Mouse (Mus musculus): ENCODE results near the gene Insl6. TPM values are rescaled to one million over a fixed set of nuclear protein-coding genes. Genes with fewer than 3 reads are reported as not detected.

Gene Insl6
- total RNA-seq, 2 experiments from 2014 or later, result 0.45 to 1.7 TPM

DNA sequence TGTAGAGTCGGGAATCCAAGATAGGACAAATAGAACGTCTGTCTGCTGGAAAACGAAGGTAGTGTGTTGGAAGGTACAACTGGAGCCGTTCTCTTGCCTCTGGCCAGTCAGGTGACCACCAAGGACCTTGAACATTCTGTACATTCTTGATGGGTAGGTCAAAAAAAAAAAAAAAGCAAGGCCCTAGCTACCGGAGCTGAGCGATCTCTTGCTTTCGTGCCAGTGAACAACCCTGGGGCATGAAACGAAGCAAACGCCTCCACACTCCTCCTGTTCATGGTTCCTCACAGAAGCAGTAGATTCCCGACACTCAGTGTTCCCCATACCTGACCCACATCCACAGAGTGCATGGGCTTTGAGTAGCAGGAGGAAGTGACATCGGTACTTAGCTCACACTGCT, 31.1 kb upstream of the Insl6 start:
- no peak for DNase-seq (ENCODE audit: low spot score in 2 of 2)

DNA sequence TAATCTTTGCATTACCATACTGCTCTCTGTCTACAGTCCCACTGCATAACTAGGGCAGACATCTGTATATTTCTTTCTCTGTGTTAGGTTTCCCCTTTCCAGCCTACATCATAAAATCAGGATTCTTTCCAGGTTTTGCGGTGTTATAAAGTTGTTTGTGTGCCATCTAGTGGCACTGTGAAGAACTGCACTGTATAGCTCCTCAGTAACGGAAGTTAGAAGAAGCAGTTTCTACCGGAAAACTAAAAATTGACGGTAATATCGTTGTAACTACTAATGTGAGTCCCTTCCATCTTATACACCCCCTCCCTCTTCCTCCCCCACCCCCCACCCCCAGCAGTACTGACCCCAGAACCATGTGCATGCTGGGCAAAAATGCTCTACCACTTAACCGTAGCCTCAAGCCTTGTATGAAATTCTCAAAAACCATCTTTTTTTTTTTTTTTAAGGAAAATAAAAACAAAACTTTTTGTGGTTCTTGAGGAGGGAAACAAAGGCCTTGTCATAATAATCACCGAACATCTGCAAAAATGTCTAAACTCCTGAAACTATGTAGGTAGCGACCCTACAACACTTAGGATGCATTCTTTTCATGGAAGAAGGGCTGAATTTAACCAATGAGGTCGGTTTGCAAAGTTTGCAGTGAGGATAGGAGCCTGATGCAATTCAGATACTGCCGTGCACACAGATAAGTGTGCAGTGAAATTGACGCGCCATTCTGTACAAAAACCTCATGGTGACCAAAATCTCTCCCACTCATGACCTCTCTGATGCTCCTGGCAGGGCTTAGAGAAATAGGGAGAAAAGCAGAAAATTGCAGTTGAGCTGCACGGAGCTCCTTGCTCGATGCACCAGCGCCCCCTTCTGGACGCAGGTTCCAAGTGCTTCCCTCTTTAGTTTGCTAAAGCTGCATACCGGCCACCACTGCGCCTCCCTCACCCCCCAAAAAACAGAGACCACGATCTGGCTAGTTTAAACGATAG, 30.0 kb upstream of the Insl6 start:
- peak; percentile 70 for DNase-seq (ENCODE audit: low spot score in 2 of 2)

DNA sequence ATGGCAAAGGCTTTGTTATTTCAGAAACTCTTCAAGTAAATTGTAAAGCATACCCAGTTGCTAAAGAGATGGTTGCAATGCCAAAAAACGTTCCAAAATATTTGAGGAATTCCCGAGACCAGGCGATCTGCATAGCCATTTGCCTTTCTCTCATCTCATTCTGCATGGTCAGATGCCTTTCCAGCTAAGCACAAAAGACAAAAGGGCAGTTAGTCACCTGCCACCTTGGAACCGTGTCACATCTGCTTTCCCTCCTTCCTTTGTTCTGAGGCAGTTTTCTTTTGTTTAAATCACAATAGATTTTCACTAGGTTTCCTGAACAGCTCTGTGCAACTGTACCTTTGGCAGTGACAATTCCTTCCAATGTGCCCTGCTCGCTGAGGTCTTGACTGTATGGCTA, 25.8 kb upstream of the Insl6 start:
- DNase-seq (ENCODE audit: low spot score in 2 of 2), result no peak

- no peak for DNase-seq (ENCODE audit: low spot score in 2 of 2)
Observed at GRCm38 (mm10) chr19:29345636-29346035, 20.5 kb upstream of the Insl6 start.

GRCm38 (mm10) chr19:29344868-29345267, 19.7 kb upstream of the Insl6 start:
- DNase-seq (ENCODE audit: low spot score in 2 of 2), result no peak

DNA sequence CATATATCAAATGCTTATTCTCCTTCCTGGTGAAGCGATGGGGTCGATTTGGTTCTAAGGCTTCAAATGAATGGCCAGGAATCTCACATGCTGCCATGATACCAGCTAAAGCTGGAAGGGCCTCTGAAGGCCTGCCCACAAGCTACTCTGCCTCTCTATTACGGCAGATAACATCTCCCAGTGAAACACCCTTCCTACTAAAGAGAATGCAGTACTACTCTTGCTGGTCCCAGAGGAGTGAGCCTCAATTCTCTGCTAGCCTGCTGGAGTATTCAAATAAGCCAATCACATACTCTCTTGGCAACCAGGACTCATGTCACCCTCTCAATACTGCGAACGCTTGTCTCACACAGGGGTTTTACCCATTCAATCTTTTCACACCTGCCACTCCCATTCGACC, 17.1 kb upstream of the Insl6 start:
- no peak for DNase-seq (ENCODE audit: low spot score in 2 of 2)

DNA sequence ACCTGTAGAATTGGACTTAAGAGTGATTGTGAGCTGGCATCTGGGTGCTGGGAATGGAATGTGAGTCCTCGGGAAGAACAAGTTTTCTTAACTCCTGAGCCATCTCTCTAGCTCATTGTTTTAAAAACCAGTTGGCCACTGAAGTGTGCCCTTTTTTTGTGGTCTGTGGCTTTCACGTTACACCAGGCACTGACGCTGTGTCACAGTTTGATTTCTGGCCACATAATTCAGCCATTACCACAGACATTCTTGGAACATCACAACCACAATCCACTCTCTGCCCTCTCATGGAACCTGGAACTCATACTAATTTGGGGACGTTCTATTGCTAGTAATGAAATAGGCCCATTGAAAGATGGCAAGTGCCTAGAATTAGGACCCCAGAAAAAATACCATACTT, 15.9 kb upstream of the Insl6 start:
- no peak for DNase-seq (ENCODE audit: low spot score in 2 of 2)

GRCm38 (mm10) chr19:29336624-29337023, 11.5 kb upstream of the Insl6 start:
- no peak for DNase-seq (ENCODE audit: low spot score in 2 of 2)

DNA sequence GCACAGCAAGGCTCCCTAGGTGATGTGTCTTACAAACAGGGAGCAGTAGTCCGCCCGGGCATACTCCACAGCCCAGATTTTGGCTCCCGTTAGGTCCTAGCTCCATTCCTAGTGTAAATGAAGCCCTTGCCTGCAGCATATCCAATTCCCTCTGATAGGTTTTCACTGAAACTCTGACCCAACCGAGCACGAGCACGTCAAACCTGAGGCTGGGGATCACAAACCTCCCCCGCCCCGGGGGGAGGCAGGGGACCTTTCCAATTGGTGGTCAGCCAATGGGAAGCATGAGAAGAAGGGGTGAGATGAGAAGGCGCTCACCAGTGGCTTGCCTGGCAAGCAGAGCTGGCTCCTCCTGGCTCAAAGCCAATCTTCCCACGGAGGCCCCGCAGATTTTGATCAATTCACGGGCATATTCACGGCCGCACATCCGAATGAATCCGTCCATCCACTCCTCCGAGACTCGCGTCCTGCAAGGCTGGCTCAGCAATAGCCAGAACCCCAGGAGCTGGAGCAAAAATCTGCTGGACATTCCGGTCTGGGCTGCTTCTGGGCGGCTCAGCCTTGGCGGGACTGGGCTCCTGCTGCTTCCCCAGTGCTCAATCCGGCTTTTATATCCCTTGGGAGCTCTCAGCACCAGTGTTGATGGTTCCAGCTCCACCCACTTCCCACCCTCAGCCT, 9.1 kb upstream of the Insl6 start, which contains the start of gene Rln1:
TSS of gene Rln1 (minus strand) at position 603 of the 678 bp plus-strand sequence.
- no peak for DNase-seq (ENCODE audit: low spot score in 2 of 2)

- no peak for DNase-seq (ENCODE audit: low spot score in 2 of 2)
Observed at GRCm38 (mm10) chr19:29326822-29327552, 1.8 kb upstream of the Insl6 start.

- no peak for DNase-seq (ENCODE audit: low spot score in 2 of 2)
Observed at GRCm38 (mm10) chr19:29326396-29326795, 1.2 kb upstream of the Insl6 start.

DNA sequence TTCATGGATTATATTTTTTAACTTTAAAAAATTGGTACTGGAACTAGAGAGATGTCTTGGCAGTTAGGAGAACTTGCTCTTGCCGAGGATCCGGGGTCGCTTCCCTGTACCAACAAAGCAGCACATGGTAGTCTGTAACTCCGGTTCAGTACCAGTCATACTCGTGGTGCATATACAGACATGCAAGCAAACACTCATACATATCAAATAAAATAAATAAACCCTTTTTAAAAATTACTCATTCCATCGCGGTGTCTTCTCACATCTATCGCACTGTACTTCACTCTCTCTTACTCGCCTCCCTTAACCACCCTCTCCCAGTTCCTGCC, 660 bp upstream of the Insl6 start:
- DNase-seq (ENCODE audit: low spot score in 2 of 2), result no peak

- DNase-seq (ENCODE audit: low spot score in 2 of 2), result no peak
Observed at GRCm38 (mm10) chr19:29323416-29324049, 1.6 kb downstream of the Insl6 start.

DNA sequence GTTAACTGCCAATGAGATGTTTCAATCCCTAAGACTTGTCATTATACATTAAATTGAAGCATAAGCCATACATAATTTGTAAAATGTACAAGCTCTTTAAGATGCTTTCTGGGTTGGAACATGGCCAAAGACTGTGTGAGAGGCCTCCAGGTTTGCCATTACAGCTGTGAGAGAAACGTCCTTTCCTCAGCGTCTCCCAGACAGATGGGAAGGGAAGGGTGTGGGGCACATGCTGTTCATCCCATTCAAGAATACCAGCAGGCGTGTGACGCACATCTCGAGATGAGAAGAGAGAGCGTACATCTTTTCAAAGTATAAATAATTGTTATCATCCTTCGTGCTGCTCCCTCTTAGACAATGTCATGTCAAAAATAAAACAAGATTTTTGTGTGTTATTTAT, 12.5 kb downstream of the Insl6 start:
- DNase-seq (ENCODE audit: low spot score in 2 of 2), result no peak

GRCm38 (mm10) chr19:29311791-29312190, 13.4 kb downstream of the Insl6 start:
- no peak for DNase-seq (ENCODE audit: low spot score in 2 of 2)

- no peak for DNase-seq (ENCODE audit: low spot score in 2 of 2)
Observed at GRCm38 (mm10) chr19:29308832-29309231, 16.3 kb downstream of the Insl6 start.

- DNase-seq (ENCODE audit: low spot score in 2 of 2), result no peak
Observed at GRCm38 (mm10) chr19:29302119-29302518, 23.0 kb downstream of the Insl6 start.

DNA sequence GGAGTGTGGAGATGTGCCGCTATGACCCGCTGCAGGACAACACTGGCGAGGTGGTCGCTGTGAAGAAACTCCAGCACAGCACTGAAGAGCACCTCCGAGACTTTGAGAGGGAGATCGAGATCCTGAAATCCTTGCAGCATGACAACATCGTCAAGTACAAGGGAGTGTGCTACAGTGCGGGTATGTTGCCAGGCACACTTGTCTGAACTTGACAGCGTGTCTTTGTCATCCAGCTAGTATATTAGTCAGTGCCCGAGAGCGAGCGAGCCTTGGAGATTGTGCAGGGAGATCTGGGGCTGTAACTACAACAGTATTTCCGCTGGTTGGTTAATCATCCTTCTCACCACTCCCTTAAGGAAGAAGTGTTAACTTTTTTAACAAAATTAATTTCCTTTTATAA, 24.2 kb downstream of the Insl6 start:
- DNase-seq (ENCODE audit: low spot score in 2 of 2), result no peak

GRCm38 (mm10) chr19:29297366-29297765, 27.8 kb downstream of the Insl6 start:
- DNase-seq (ENCODE audit: low spot score in 2 of 2), result no peak

- no peak for DNase-seq (ENCODE audit: low spot score in 2 of 2)
Observed at GRCm38 (mm10) chr19:29296166-29296565, 29.0 kb downstream of the Insl6 start.

- DNase-seq (ENCODE audit: low spot score in 2 of 2), result no peak
Observed at GRCm38 (mm10) chr19:29294756-29295155, 30.4 kb downstream of the Insl6 start.

Data from adrenal gland, postnatal 4 days (tissue).